Mouse (Mus musculus) kidney, embryonic 16.5 days (tissue): ENCODE results near the gene Rbfox1. TPM values are rescaled to one million over a fixed set of nuclear protein-coding genes. Genes with fewer than 3 reads are reported as not detected.

Experiments
- ATAC-seq: fragments of 200-750 bp; cut with Nextera tagmentation; 2 replicates; pipeline ENCODE4 v1.8.0; 2017; ENCODE audit warnings: moderate TSS enrichment; ENCODE audit not compliant: low FRiP score, low TSS enrichment
- H3K27ac ChIP-seq: fragments of 300-500 bp; sonication (generic); 2 replicates; pipeline ENCODE4 v1.5.1; 2014; ENCODE audit warnings: low read length
- H3K27me3 ChIP-seq: fragments of 300-500 bp; sonication (generic); 2 replicates; pipeline ENCODE4 v1.6.1; 2014; ENCODE audit warnings: low read length, control low read depth, mixed read lengths; ENCODE audit not compliant: insufficient read depth
- H3K36me3 ChIP-seq: fragments of 300-500 bp; sonication (generic); 2 replicates; pipeline ENCODE4 v1.6.1; 2014; ENCODE audit warnings: low read length, control low read depth, mixed read lengths; ENCODE audit not compliant: insufficient read depth
- H3K4me1 ChIP-seq: fragments of 300-500 bp; sonication (generic); 2 replicates; pipeline ENCODE4 v1.6.1; 2014; ENCODE audit warnings: low read length, control low read depth, mixed read lengths; ENCODE audit not compliant: insufficient read depth
- H3K4me2 ChIP-seq: fragments of 300-500 bp; sonication (generic); replicated peaks from 2 replicates; pipeline ENCODE4 v1.6.1; 2014; ENCODE audit warnings: low read depth, low read length
- H3K4me3 ChIP-seq: fragments of 300-500 bp; sonication (generic); 2 replicates; pipeline ENCODE4 v1.5.1; 2014; ENCODE audit warnings: mild to moderate bottlenecking, low read length
- H3K9ac ChIP-seq: fragments of 300-500 bp; sonication (generic); replicated peaks from 2 replicates; pipeline ENCODE4 v1.6.1; 2014; ENCODE audit warnings: low read length
- H3K9me3 ChIP-seq: fragments of 300-500 bp; sonication (generic); 2 replicates; pipeline ENCODE4 v1.6.1; 2016; ENCODE audit warnings: low read length, control low read depth
- WGBS: fragments of 180-500 bp; shearing (Covaris S2); extraction: QIAGEN DNeasy Blood & Tissue Kit; methylation state at CpG from one replicate; pipeline ENCODE4 v1.1.7; 2014; 5-methylcytosine and 5-hydroxymethylcytosine counted together
- polyA plus RNA-seq: library from polyadenylated mRNA; unstranded; fragments of >200 nt; fragmentation: Nextera tagmentation; extraction: Ambion mirVana; gene quantifications from 2 replicates; pipeline ENCODE4 v1.2.1, GENCODE M21; 2015

Rbfox1 gene
- polyA plus RNA-seq = 5.4 and 9.6 TPM in 2 replicates

- ATAC-seq = no peak
- H3K36me3 ChIP-seq = no peaks in the 10 kb centered on the region
- no peak within 1 kb of the TSS for H3K9ac ChIP-seq
- peak within 1 kb of the TSS; percentile 32 for H3K4me3 ChIP-seq
- WGBS = under 1% methylated on average over 69 of the region's 69 CpGs
- peak within 1 kb of the TSS; percentile 49 for H3K4me2 ChIP-seq
- 0 out of 2 replicates have a peak, but pooled peaks cover 4% of the 10 kb centered on the region for H3K4me1 ChIP-seq
- H3K27me3 ChIP-seq = peaks cover 45% of the 10 kb centered on the region
- H3K9me3 ChIP-seq = no peaks in the 10 kb centered on the region
- no peak within 1 kb of the TSS for H3K27ac ChIP-seq
These were observed at the start of gene Rbfox1 for GRCm38 (mm10) chr16:5884746-5885689. Gene Rbfox1, plus strand, starts transcription at chr16:5885355.

DNA sequence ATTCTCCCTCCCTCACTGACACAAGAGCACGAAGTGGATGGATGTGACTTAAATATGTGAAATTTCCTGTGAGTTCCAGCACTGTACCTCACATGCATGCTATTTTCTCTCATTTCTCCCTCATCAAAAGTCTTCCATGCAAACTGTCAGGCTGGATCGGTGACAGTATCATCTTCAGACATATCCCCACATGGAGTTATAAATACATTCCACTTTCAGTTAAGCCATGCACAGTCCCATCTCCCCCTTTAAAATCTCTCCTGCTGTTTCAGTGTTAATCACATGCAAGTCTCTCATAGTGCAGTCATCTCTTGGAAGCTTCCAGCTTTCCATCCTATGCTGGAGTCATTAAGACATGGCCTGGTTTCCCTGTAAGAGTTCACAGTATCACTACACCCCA is 48.4 kb upstream of the Rbfox1 start:
- Histone ChIP-seq H3K27ac (no peak overlapping the region), H3K9me3 (no peaks in the 10 kb centered on the region), H3K9ac (no peak overlapping the region), H3K4me3 (no peak overlapping the region), H3K4me2 (no peak overlapping the region), H3K4me1 (no peaks in the 10 kb centered on the region), H3K36me3 (no peaks in the 10 kb centered on the region), H3K27me3 (no peaks in the 10 kb centered on the region)
- no peak for ATAC-seq
- 94% methylated on average over 2 of the region's 2 CpGs for WGBS

DNA sequence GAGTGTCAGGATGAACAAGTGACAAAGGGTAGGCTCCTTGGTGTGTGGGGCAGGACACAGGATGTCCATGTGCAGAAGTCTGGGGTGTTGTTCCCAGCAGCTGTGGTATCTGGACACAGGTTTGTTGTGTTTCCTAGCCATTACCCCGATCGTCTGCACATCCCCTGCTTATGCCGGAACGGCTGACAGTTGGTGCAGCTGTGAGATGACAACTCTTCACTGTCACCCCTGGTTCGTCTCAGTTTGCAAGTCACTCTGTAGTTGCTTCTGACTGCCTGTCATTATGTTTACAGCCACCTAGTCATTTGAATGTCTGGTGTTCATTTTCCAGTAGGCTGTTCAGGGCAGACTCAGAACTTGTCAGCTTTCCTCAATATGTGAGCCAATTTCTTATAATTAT is 44.0 kb upstream of the Rbfox1 start:
- Histone ChIP-seq H3K4me2 (no peak overlapping the region), H3K36me3 (no peaks in the 10 kb centered on the region), H3K9me3 (no peaks in the 10 kb centered on the region), H3K27ac (no peak overlapping the region), H3K9ac (no peak overlapping the region), H3K4me1 (no peaks in the 10 kb centered on the region), H3K4me3 (no peak overlapping the region), H3K27me3 (no peaks in the 10 kb centered on the region)
- 58% methylated on average over 5 of the region's 5 CpGs for WGBS
- no peak for ATAC-seq

GRCm38 (mm10) chr16:5845645-5846044 is 39.5 kb upstream of the Rbfox1 start:
- no peak overlapping the region for H3K4me3 ChIP-seq
- H3K4me2 ChIP-seq = no peak overlapping the region
- H3K9me3 ChIP-seq = no peaks in the 10 kb centered on the region
- no peaks in the 10 kb centered on the region for H3K36me3 ChIP-seq
- H3K9ac ChIP-seq = no peak overlapping the region
- no peaks in the 10 kb centered on the region for H3K27me3 ChIP-seq
- no peak overlapping the region for H3K27ac ChIP-seq
- ATAC-seq = peak; percentile 58; the same call in 1 of the 2 replicates
- WGBS = 30% methylated on average over 11 of the region's 11 CpGs
- H3K4me1 ChIP-seq = no peaks in the 10 kb centered on the region

DNA sequence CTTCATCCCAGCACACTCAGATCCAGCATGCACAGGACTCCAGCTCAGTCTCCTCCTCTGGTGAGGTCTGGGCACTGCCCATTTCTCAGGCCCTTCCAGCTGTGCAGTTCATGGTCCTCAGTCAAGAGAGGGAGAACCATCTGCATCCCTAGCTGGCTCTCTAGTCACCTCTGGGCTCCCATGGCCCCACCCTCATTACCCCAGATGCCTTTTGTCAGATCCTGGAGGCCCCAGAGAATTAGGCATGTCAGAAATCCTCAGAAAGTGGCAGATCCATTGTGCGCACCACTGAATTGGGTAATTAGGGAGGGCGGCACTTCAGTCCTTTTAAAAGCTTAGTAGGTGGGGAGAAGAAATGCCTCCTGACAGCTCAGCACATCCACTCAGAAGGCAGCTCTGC is 32.1 kb upstream of the Rbfox1 start:
- ATAC-seq = no peak
- Histone ChIP-seq H3K4me3 (no peak overlapping the region), H3K9me3 (no peaks in the 10 kb centered on the region), H3K4me1 (no peaks in the 10 kb centered on the region), H3K27me3 (no peaks in the 10 kb centered on the region), H3K36me3 (no peaks in the 10 kb centered on the region), H3K27ac (no peak overlapping the region), H3K4me2 (no peak overlapping the region), H3K9ac (no peak overlapping the region)
- 65% methylated on average over 2 of the region's 2 CpGs for WGBS

- Histone ChIP-seq H3K4me3 (no peak overlapping the region), H3K9me3 (no peaks in the 10 kb centered on the region), H3K27me3 (no peaks in the 10 kb centered on the region), H3K9ac (no peak overlapping the region), H3K27ac (no peak overlapping the region), H3K4me1 (no peaks in the 10 kb centered on the region), H3K36me3 (no peaks in the 10 kb centered on the region), H3K4me2 (no peak overlapping the region)
- ATAC-seq = no peak
- 84% methylated on average over 4 of the region's 4 CpGs for WGBS
These were observed 20.8 kb upstream of the Rbfox1 start for GRCm38 (mm10) chr16:5864350-5864749.

- Histone ChIP-seq H3K27ac (no peak overlapping the region), H3K4me2 (no peak overlapping the region), H3K9ac (no peak overlapping the region), H3K27me3 (no peaks in the 10 kb centered on the region), H3K4me3 (no peak overlapping the region), H3K9me3 (no peaks in the 10 kb centered on the region), H3K36me3 (no peaks in the 10 kb centered on the region), H3K4me1 (no peaks in the 10 kb centered on the region)
- ATAC-seq = no peak
- 67% methylated on average over 1 of the region's 1 CpGs for WGBS
These were observed 18.2 kb upstream of the Rbfox1 start for GRCm38 (mm10) chr16:5866966-5867365.

DNA sequence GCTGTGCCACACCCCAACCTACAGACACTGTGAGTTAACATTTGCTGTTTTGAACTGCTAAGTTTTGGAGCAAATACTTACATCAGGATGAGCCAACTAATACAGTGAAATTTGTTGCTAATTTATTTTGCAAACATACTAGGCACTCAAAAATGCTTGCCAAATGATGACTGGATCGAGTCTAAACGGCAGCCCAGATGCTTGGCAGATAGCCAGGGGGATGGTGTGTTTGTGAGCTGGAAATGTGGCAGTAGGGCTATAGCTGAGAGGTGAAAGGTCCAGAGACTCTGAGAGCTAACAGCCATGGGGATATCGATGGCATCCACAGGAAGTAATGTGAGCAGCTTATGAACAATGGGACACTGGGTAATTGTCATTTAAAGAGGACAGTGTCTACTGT is 14.8 kb upstream of the Rbfox1 start:
- no peaks in the 10 kb centered on the region for H3K9me3 ChIP-seq
- no peak for ATAC-seq
- H3K36me3 ChIP-seq = no peaks in the 10 kb centered on the region
- 59% methylated on average over 3 of the region's 3 CpGs for whole genome bisulfite sequencing
- no peaks in the 10 kb centered on the region for H3K27me3 ChIP-seq
- no peak overlapping the region for H3K4me2 ChIP-seq
- H3K9ac ChIP-seq = no peak overlapping the region
- H3K27ac ChIP-seq = no peak overlapping the region
- H3K4me3 ChIP-seq = no peak overlapping the region
- no peaks in the 10 kb centered on the region for H3K4me1 ChIP-seq

- ATAC-seq = peak; percentile 59
- Histone ChIP-seq H3K36me3 (no peaks in the 10 kb centered on the region), H3K27ac (no peak overlapping the region), H3K9me3 (no peaks in the 10 kb centered on the region), H3K4me3 (no peak overlapping the region), H3K9ac (no peak overlapping the region), H3K4me1 (0 out of 2 replicates have a peak, but pooled peaks cover 4% of the 10 kb centered on the region), H3K4me2 (no peak overlapping the region), H3K27me3 (peaks cover 39% of the 10 kb centered on the region)
- WGBS = 0% methylated on average over 4 of the region's 4 CpGs
These were observed 3.3 kb upstream of the Rbfox1 start for GRCm38 (mm10) chr16:5881820-5882219.

GRCm38 (mm10) chr16:5885690-5886050 is 515 bp downstream of the Rbfox1 start:
- Histone ChIP-seq H3K27me3 (peaks cover 45% of the 10 kb centered on the region), H3K9ac (no peak overlapping the region)

More at GRCm38 (mm10) chr16:5885690-5886050, 515 bp downstream of the Rbfox1 start:
- no peak overlapping the region for H3K27ac ChIP-seq
- no peaks in the 10 kb centered on the region for H3K36me3 ChIP-seq
- H3K9me3 ChIP-seq = no peaks in the 10 kb centered on the region
- peak overlapping the region; percentile 32 for H3K4me3 ChIP-seq
- 0 out of 2 replicates have a peak, but pooled peaks cover 4% of the 10 kb centered on the region for H3K4me1 ChIP-seq
- WGBS = 8% methylated on average over 15 of the region's 15 CpGs
- no peak for ATAC-seq
- H3K4me2 ChIP-seq = peak overlapping the region; percentile 49
